Mouse (Mus musculus): Measurements from ENCODE around the gene Fut2. TPM values are rescaled to one million over a fixed set of nuclear protein-coding genes. Genes with fewer than 3 reads are reported as not detected.

The Fut2 gene
- polyA plus RNA-seq, 1 experiment from 2014 or later: 0.19 TPM

DNA sequence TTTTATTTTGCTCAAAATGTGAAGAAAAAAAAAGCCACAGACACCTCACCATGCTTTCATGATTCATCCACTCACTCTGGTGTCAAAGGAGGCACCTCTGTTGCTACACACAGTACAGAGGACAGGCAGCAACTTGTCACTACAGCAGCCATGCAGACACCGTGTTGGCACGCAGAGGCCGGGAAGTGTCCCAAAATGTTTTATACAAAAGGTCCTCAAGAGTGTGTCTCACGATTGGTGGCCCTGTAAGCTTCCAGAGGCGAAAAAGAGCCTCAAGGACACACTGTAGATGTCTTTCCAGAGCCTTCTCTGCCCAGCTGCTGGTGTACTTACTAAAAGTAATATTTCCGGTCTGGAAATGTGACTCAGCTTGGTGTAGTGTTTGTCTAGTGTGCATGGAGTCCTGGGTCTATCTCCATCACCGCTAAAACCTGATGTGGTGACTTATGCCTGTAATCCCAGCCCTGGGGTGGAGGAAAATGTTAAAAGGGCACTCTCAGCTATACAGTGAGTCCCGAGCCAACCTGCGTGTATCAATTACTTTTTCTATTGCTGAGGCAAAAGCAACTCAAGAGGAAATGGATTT lies 60.4 kb downstream of the Fut2 start:
- Histone ChIP-seq H3K27ac (ENCODE audit: low read depth, low read length) (no peak overlapping the region), H3K9ac (ENCODE audit: low read depth, low read length) (no peak overlapping the region), H3K27me3 (replicated peaks; ENCODE audit: control insufficient read depth, insufficient read depth, low read length) (no peaks in the 10 kb centered on the region), H3K4me1 (ENCODE audit: control insufficient read depth, insufficient read depth, low read depth, low read length) (no peaks in the 10 kb centered on the region), H3K4me3 (ENCODE audit: low read length) (no peak overlapping the region), H3K9me3 (ENCODE audit: control insufficient read depth, low read length) (no peaks in the 10 kb centered on the region), H3K36me3 (ENCODE audit: control insufficient read depth, insufficient read depth, low read length) (no peaks in the 10 kb centered on the region), H3K4me2 (ENCODE audit: low read length) (no peak overlapping the region)
- 83% methylated on average over 9 of the region's 9 CpGs for WGBS
- no peak for ATAC-seq

- Histone ChIP-seq H3K27ac (ENCODE audit: low read depth, low read length) (no peak overlapping the region), H3K9ac (ENCODE audit: low read depth, low read length) (no peak overlapping the region), H3K4me1 (ENCODE audit: control insufficient read depth, insufficient read depth, low read depth, low read length) (no peaks in the 10 kb centered on the region), H3K4me2 (ENCODE audit: low read length) (no peak overlapping the region), H3K9me3 (ENCODE audit: control insufficient read depth, low read length) (no peaks in the 10 kb centered on the region), H3K4me3 (ENCODE audit: low read length) (no peak overlapping the region), H3K36me3 (ENCODE audit: control insufficient read depth, insufficient read depth, low read length) (no peaks in the 10 kb centered on the region), H3K27me3 (replicated peaks; ENCODE audit: control insufficient read depth, insufficient read depth, low read length) (no peaks in the 10 kb centered on the region)
- WGBS: 51% methylated on average over 18 of the region's 18 CpGs
- ATAC-seq: no peak
Observed at GRCm38 (mm10) chr7:45598960-45599879, 67.0 kb downstream of the Fut2 start.

Other genes starting within 250 kb of the Fut2 start
- gene Lhb, start 245.6 kb downstream of the Fut2 start, polyA plus RNA-seq (2015; fragmentation: Nextera tagmentation; extraction: Ambion mirVana): 2.0 and 2.3 TPM in 2 replicates
- 25.5 and 28.7 TPM in 2 replicates for gene Gys1, start 231.6 kb downstream of the Fut2 start, polyA plus RNA-seq (2015; fragmentation: Nextera tagmentation; extraction: Ambion mirVana)
- 94.3 and 108 TPM in 2 replicates for gene Ruvbl2, start 228.3 kb downstream of the Fut2 start, polyA plus RNA-seq (2015; fragmentation: Nextera tagmentation; extraction: Ambion mirVana)
- gene Ftl1, start 206.5 kb downstream of the Fut2 start, polyA plus RNA-seq (2015; fragmentation: Nextera tagmentation; extraction: Ambion mirVana): 5,303 and 5,527 TPM in 2 replicates
- 226 and 242 TPM in 2 replicates for gene Bax, start 199.5 kb downstream of the Fut2 start, polyA plus RNA-seq (2015; fragmentation: Nextera tagmentation; extraction: Ambion mirVana)
- gene Tulp2, start 184.5 kb downstream of the Fut2 start, polyA plus RNA-seq (2015; fragmentation: Nextera tagmentation; extraction: Ambion mirVana): 0.20 and 0.30 TPM in 2 replicates
- gene Gm45808, start 179.6 kb downstream of the Fut2 start, polyA plus RNA-seq (2015; fragmentation: Nextera tagmentation; extraction: Ambion mirVana): not detected in 2 replicates
- 4.0 and 4.3 TPM in 2 replicates for gene Dhdh, start 177.6 kb downstream of the Fut2 start, polyA plus RNA-seq (2015; fragmentation: Nextera tagmentation; extraction: Ambion mirVana)
- gene Nucb1, start 156.0 kb downstream of the Fut2 start, polyA plus RNA-seq (2015; fragmentation: Nextera tagmentation; extraction: Ambion mirVana): 141 and 151 TPM in 2 replicates
- gene Ppp1r15a, start 140.1 kb downstream of the Fut2 start, polyA plus RNA-seq (2015; fragmentation: Nextera tagmentation; extraction: Ambion mirVana): 17.5 and 18.2 TPM in 2 replicates
- gene Plekha4, start 140.1 kb downstream of the Fut2 start, polyA plus RNA-seq (2015; fragmentation: Nextera tagmentation; extraction: Ambion mirVana): 2.2 and 3.1 TPM in 2 replicates
- 0.43 and 0.80 TPM in 2 replicates for gene Hsd17b14, start 111.5 kb downstream of the Fut2 start, polyA plus RNA-seq (2015; fragmentation: Nextera tagmentation; extraction: Ambion mirVana)
- 22.7 and 27.0 TPM in 2 replicates for gene Bcat2, start 96.2 kb downstream of the Fut2 start, polyA plus RNA-seq (2015; fragmentation: Nextera tagmentation; extraction: Ambion mirVana)
- not detected in 2 replicates for gene Fgf21, start 50.9 kb downstream of the Fut2 start, polyA plus RNA-seq (2015; fragmentation: Nextera tagmentation; extraction: Ambion mirVana)
- gene Fut1, start 49.1 kb downstream of the Fut2 start, polyA plus RNA-seq (2015; fragmentation: Nextera tagmentation; extraction: Ambion mirVana): not detected in 2 replicates
- not detected in 2 replicates for gene Izumo1, start 44.6 kb downstream of the Fut2 start, polyA plus RNA-seq (2015; fragmentation: Nextera tagmentation; extraction: Ambion mirVana)
- gene Rasip1, start 38.9 kb downstream of the Fut2 start, polyA plus RNA-seq (2015; fragmentation: Nextera tagmentation; extraction: Ambion mirVana): 16.7 and 17.5 TPM in 2 replicates
- gene Mamstr, start 26.4 kb downstream of the Fut2 start, polyA plus RNA-seq (2015; fragmentation: Nextera tagmentation; extraction: Ambion mirVana): 2.9 and 5.2 TPM in 2 replicates
- 0.84 and 0.94 TPM in 2 replicates for gene Ntn5, start 17.6 kb upstream of the Fut2 start, polyA plus RNA-seq (2015; fragmentation: Nextera tagmentation; extraction: Ambion mirVana)
- gene Sec1, start 28.0 kb upstream of the Fut2 start, polyA plus RNA-seq (2015; fragmentation: Nextera tagmentation; extraction: Ambion mirVana): 0.43 and 0.45 TPM in 2 replicates
- 63.8 and 68.2 TPM in 2 replicates for gene Car11, start 33.4 kb upstream of the Fut2 start, polyA plus RNA-seq (2015; fragmentation: Nextera tagmentation; extraction: Ambion mirVana)
- 3.2 and 3.3 TPM in 2 replicates for gene Dbp, start 38.7 kb upstream of the Fut2 start, polyA plus RNA-seq (2015; fragmentation: Nextera tagmentation; extraction: Ambion mirVana)
- 508 and 537 TPM in 2 replicates for gene Rpl18, start 49.1 kb upstream of the Fut2 start, polyA plus RNA-seq (2015; fragmentation: Nextera tagmentation; extraction: Ambion mirVana)
- gene Sphk2, start 51.6 kb upstream of the Fut2 start, polyA plus RNA-seq (2015; fragmentation: Nextera tagmentation; extraction: Ambion mirVana): 23.9 and 28.3 TPM in 2 replicates
- 0.37 and 0.44 TPM in 2 replicates for gene Fam83e, start 54.8 kb upstream of the Fut2 start, polyA plus RNA-seq (2015; fragmentation: Nextera tagmentation; extraction: Ambion mirVana)
- gene Spaca4, start 59.4 kb upstream of the Fut2 start, polyA plus RNA-seq (2015; fragmentation: Nextera tagmentation; extraction: Ambion mirVana): not detected in 2 replicates
- 17.2 and 21.3 TPM in 2 replicates for gene Lmtk3, start 117.3 kb upstream of the Fut2 start, polyA plus RNA-seq (2015; fragmentation: Nextera tagmentation; extraction: Ambion mirVana)
- gene Sult2b1, start 118.3 kb upstream of the Fut2 start, polyA plus RNA-seq (2015; fragmentation: Nextera tagmentation; extraction: Ambion mirVana): 5.1 and 6.6 TPM in 2 replicates
- 243 TPM in 2 replicates for gene Cyth2, start 148.2 kb upstream of the Fut2 start, polyA plus RNA-seq (2015; fragmentation: Nextera tagmentation; extraction: Ambion mirVana)
- 1.2 TPM in 2 replicates for gene Kcnj14, start 158.4 kb upstream of the Fut2 start, polyA plus RNA-seq (2015; fragmentation: Nextera tagmentation; extraction: Ambion mirVana)
- 44.0 and 46.7 TPM in 2 replicates for gene Grwd1, start 164.6 kb upstream of the Fut2 start, polyA plus RNA-seq (2015; fragmentation: Nextera tagmentation; extraction: Ambion mirVana)
- 54.5 and 55.7 TPM in 2 replicates for gene Kdelr1, start 206.4 kb upstream of the Fut2 start, polyA plus RNA-seq (2015; fragmentation: Nextera tagmentation; extraction: Ambion mirVana)
- 3.3 and 3.4 TPM in 2 replicates for gene Grin2d, start 212.0 kb upstream of the Fut2 start, polyA plus RNA-seq (2015; fragmentation: Nextera tagmentation; extraction: Ambion mirVana)
- 0.22 TPM in 1 of 2 replicates, not detected in the other for gene Syngr4, start 230.3 kb upstream of the Fut2 start, polyA plus RNA-seq (2015; fragmentation: Nextera tagmentation; extraction: Ambion mirVana)
- 6.5 and 8.2 TPM in 2 replicates for gene Tmem143, start 230.5 kb upstream of the Fut2 start, polyA plus RNA-seq (2015; fragmentation: Nextera tagmentation; extraction: Ambion mirVana)